Mouse (Mus musculus) cerebellum, adult 18-20 months (tissue): ENCODE data around the gene Olfr670.
"Not testable (repeated sequence)": the region's sequence is repeated elsewhere in the genome, so short reads cannot be mapped to it uniquely, and the experiment has no call there.

ENCODE experiments used
- DNase-seq, 2 experiments: peaks; one replicate each; pipeline ENCODE4 v3.0.0; 2021

Olfr670 gene

GRCm38 (mm10) chr7:104962520-104962919 lies at the start of gene Olfr670:
Gene Olfr670, minus strand, starts transcription at chr7:104962620.
- no peak for DNase-seq

- no peak for DNase-seq
Observed at GRCm38 (mm10) chr7:105001929-105002328, 39.5 kb upstream of the Olfr670 start, which contains the start of gene Olfr672. Gene Olfr672, minus strand, starts transcription at chr7:105002029.

GRCm38 (mm10) chr7:104979026-104979425 lies 16.6 kb upstream of the Olfr670 start, which contains the start of gene Olfr671:
Gene Olfr671, minus strand, starts transcription at chr7:104979126.
- no peak for DNase-seq

GRCm38 (mm10) chr7:104972507-104972906 lies 10.1 kb upstream of the Olfr670 start:
- DNase-seq: not testable (repeated sequence)

GRCm38 (mm10) chr7:104950234-104950633 lies 12.2 kb downstream of the Olfr670 start:
- not testable (repeated sequence) for DNase-seq

- no peak for DNase-seq
Observed at GRCm38 (mm10) chr7:104933940-104934339, 28.5 kb downstream of the Olfr670 start, which contains the start of gene Olfr669. Gene Olfr669, plus strand, starts transcription at chr7:104934240.

- no peak for DNase-seq
Observed at GRCm38 (mm10) chr7:104927957-104928356, 34.5 kb downstream of the Olfr670 start, which contains the start of gene Olfr668. Gene Olfr668, minus strand, starts transcription at chr7:104928057.

GRCm38 (mm10) chr7:104921382-104921781 lies 41.0 kb downstream of the Olfr670 start, which contains the start of gene Olfr667:
Gene Olfr667, minus strand, starts transcription at chr7:104921482.
- no peak for DNase-seq
